Mouse (Mus musculus) fat pad, adult 2 months (tissue): ENCODE measurements around the gene Camk1g.

Source experiments
- DNase-seq: peaks from one replicate; pipeline ENCODE4 v3.0.0-alpha.2; 2011; ENCODE audit warnings: low read depth, low spot score; ENCODE audit errors: extremely low read depth

The Camk1g gene

GRCm38 (mm10) chr1:193336122-193337017, 33.7 kb downstream of the Camk1g start:
- no peak for DNase-seq

- no peak for DNase-seq
Observed at GRCm38 (mm10) chr1:193334546-193334945, 35.6 kb downstream of the Camk1g start.

DNA sequence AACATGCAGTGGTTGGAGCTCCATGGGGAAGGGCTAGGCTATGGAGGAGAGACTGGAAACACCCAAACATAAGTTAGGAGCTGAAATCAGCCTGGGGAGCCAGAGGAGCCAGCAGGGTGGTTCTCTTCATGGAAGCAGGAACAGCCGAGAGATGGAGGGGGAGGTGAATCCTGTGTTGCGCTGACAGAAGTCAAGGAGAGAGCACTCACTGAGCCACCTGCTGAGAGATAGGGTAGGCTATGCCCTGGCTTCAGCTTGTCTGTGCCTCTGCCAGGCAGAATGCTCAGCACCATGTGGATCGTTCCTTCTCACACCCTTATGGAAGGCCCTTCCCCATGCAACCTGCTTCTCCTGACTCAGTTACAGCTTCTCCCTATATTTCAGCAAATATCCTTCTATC, 36.3 kb downstream of the Camk1g start:
- DNase-seq: no peak

GRCm38 (mm10) chr1:193332671-193333070, 37.4 kb downstream of the Camk1g start:
- DNase-seq: no peak

DNA sequence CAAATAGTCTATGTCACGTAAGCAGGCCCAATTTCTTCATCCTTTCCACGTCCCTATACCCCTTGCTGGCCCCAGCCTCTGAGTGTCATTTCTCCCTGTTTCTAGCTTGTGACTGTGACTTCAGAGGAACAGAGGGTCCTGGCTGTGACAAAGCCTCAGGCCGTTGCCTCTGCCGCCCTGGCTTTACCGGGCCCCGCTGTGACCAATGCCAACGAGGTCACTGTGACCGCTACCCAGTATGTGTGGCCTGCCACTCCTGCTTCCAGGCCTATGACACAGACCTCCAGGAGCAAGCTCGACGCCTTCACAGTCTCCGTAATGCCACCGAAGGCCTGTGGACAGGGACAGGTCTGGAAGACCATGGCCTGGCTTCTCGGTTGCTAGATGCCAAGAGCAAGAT, 38.1 kb downstream of the Camk1g start:
- no peak for DNase-seq

- no peak for DNase-seq
Observed at GRCm38 (mm10) chr1:193330626-193331025, 39.5 kb downstream of the Camk1g start.

DNA sequence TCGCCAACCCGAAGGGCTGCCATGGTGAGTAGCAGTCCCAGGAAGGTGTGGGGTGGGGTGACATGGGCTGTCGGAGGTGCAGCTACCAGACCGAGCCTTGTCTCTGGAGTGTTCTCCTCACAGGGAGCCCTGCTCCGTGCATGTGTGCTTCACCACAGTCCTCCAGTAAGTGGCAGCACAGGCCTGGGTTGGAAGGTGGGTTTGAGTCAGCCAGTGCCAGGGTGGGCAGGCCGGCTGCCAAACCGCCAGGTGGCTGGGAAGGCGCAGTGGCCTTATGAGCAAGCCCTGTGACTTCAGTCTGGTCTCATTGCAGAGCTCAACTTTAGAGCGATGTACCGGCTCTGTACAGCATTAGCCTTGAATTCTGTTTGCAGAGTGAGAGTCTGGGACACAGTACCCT, 39.9 kb downstream of the Camk1g start:
- no peak for DNase-seq

DNA sequence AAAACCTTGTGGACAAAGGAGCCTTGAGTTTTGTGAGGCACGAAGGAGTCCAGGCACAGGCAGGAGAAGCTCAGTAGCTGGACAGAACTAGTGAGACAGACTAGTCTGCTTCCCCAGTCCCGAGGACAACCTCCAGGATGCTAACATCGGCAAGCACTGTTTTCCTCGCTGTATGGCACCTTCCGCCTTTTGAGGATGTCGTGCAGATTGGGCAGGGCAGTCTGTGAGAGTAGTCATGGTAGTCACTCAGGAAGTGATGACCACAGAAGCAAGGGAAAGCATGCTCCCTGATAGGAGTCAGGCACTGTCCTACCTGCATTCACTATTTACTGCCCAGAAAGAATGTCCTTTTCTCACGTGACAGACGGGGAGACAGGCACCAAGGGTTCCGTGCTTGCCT, 40.5 kb downstream of the Camk1g start:
- no peak for DNase-seq

- no peak for DNase-seq
Observed at GRCm38 (mm10) chr1:193327686-193328085, 42.4 kb downstream of the Camk1g start.

DNA sequence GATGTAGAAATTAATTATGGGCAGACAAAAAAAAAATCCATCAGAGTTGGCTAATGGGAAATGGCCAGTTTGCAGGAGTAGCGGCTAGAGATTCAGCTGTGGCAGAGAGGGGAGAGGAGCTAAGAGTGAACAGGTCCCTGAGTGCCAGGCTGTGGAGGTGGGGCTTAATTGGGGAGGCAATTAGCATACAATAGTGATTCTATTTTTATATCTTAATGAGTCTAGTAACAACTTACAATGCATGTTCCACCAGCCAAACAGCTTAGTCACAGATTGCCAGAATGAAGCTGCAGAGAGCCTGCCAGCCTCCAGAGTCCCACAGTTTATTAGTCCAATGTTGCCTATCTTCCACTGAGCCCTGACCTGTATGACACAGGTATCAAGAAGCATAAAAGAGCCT, 42.9 kb downstream of the Camk1g start:
- no peak for DNase-seq

GRCm38 (mm10) chr1:193326456-193327145, 43.5 kb downstream of the Camk1g start:
- DNase-seq: no peak

GRCm38 (mm10) chr1:193325891-193326290, 44.2 kb downstream of the Camk1g start:
- no peak for DNase-seq

DNA sequence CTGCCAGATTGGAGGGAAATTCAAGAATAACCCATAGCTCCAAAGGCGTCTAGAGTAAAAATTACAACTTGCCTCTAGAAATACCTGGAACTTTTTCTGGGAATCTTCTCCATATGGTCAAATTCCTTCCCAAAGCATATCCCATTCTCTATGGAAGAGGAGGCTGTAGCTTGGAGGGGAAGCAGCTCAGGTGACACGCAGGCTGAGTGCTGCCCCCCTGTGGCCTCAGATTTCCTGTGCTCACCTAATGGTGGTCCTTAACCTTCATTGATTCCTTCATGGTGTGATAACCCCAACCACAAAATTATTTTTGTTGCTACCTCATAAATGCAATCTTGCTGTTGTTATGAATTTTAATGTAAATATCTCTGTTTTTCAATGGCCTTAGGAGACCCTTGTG, 45.9 kb downstream of the Camk1g start:
- DNase-seq: no peak

DNA sequence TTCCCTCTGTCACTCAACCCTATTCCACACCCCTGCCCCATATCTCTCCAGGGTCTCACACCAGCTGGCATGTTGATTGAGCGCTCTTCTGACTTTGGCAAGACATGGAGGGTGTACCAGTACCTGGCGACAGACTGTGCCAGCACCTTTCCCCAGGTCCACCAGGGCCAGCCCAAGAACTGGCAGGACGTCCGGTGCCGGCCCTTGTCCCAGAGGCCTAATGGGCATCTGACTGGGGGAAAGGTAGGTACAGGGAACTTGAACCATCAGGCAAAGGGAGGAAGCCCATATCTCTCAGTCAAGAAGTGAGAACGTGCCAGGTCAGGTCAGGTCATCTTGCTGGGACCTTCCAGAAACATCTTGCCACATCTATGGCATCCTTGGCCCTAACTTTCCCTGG, 46.4 kb downstream of the Camk1g start:
- no peak for DNase-seq

DNA sequence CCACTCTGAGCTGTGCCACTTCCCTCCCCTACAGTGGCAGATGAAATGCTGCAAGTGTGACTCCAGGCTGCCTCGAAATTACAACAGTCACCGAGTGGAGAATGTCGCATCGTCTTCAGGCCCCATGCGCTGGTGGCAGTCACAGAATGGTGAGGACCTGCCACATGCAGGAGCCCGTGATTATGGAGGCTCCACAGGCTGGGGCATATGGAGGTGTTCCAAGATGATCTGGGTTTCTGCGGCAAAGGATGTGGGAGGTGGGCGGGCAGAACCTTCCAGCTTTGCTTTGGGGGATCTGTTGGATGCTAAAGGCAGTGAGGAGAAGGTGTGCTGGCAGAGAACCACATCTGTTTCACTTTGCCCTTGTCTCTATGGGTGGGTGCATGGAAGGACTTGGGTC, 49.7 kb downstream of the Camk1g start:
- no peak for DNase-seq

- DNase-seq: no peak
Observed at GRCm38 (mm10) chr1:193319721-193320120, 50.4 kb downstream of the Camk1g start.

DNA sequence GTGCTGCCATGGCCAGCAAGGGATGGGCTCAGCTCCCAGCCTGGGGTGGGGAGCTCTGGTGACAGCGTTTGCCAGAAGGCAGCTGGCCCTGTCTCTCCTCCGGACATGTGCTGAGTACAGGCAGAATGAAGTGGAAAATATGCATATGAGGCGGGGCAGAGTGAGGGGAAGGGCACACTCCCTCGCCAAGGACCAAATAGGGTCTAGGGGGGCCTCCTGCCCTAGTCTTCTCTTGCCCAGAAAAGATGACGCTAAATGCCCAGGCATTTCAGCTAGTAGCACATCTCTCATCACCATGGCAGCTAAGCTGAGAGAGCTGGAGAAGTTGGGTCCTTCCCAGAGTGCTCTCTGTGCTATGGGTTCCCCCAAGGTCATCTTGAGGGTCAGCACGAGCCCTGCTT, 52.9 kb downstream of the Camk1g start:
- DNase-seq: no peak

DNA sequence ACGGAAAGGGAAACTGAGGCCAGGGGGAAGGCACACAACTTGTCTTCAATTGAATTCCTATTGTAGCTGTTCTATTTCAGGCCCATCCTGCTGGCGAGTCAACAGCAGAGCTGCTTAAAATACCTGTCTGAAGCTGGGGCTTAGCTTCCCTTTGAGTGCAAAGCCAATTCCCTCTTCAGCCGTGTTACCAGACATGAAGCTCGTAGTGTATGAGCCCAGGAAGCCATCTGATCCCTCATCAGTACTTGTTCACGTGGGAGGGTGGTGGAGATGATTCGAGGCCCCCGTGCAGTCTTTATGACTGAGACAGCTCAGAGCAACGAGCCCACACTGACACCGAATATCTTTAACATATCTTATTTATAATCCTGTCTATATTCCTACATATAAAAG, 53.7 kb downstream of the Camk1g start:
- DNase-seq: no peak

DNA sequence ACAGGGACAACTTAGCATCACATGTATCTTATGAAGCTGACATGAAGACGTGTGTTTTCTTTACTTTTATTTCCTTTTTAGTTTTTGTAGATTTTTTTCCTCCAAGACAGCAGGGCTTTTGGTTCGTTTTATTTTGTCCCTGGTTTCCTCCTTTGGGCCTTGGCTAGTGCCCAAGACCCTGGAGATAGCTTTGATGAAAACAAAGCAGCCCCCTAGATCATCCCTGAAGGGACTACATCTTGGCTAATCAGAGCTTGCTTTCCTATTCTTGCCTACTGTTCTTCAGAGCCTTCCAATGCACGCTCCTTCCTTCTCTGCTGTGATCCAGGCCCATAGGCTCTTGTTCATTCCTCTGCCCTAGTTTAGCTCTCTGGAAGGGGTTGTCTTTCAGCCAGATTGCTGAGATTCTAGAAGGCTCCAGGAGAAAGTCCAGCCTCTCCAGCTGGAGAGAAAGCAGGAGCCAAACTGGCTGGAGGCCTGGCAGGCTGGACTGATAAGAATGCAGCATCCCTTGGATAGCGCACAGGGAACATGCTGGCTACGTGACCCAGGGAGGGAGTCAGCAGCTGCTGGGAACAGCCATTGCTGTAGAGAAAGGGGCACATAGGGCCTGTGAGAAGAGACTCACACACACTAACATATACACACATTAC, 54.3 kb downstream of the Camk1g start:
- DNase-seq: no peak

- DNase-seq: no peak
Observed at GRCm38 (mm10) chr1:193311596-193311995, 58.5 kb downstream of the Camk1g start.

- DNase-seq: no peak
Observed at GRCm38 (mm10) chr1:193310519-193311085, 59.5 kb downstream of the Camk1g start.
